Mouse (Mus musculus) stomach, embryonic 16.5 days (tissue): ENCODE data around the gene Gm13691. TPM values are rescaled to one million over a fixed set of nuclear protein-coding genes. Genes with fewer than 3 reads are reported as not detected.
"Not testable (repeated sequence)": the region's sequence is repeated elsewhere in the genome, so short reads cannot be mapped to it uniquely, and the experiment has no call there.

Source experiments
- ATAC-seq: fragments of 200-750 bp; cut with Nextera tagmentation; 2 replicates; pipeline ENCODE4 v1.8.0; 2017; ENCODE audit warnings: moderate number of reproducible peaks, moderate TSS enrichment; ENCODE audit not compliant: insufficient read depth, low FRiP score
- H3K27ac ChIP-seq: fragments of 300-500 bp; sonication (generic); 2 replicates; pipeline ENCODE4 v1.5.1; 2014; ENCODE audit warnings: low read length
- H3K27me3 ChIP-seq: fragments of 300-500 bp; sonication (generic); 2 replicates; pipeline ENCODE4 v1.6.1; 2014; ENCODE audit warnings: low read length, control low read depth, mixed read lengths; ENCODE audit not compliant: control insufficient read depth, insufficient read depth
- H3K36me3 ChIP-seq: fragments of 300-500 bp; sonication (generic); 2 replicates; pipeline ENCODE4 v1.6.1; 2014; ENCODE audit warnings: low read length; ENCODE audit not compliant: control insufficient read depth, insufficient read depth
- H3K4me1 ChIP-seq: fragments of 300-500 bp; sonication (generic); 2 replicates; pipeline ENCODE4 v1.6.1; 2014; ENCODE audit warnings: low read length, control low read depth, mixed read lengths; ENCODE audit not compliant: control insufficient read depth, insufficient read depth
- H3K4me2 ChIP-seq: fragments of 300-500 bp; sonication (generic); 2 replicates; pipeline ENCODE4 v1.6.1; 2014; ENCODE audit warnings: low read depth, low read length, mixed read lengths
- H3K4me3 ChIP-seq: fragments of 300-500 bp; sonication (generic); replicated peaks from 2 replicates; pipeline ENCODE4 v1.5.1; 2014; ENCODE audit warnings: mild to moderate bottlenecking, low read length
- H3K9ac ChIP-seq: fragments of 300-500 bp; sonication (generic); 2 replicates; pipeline ENCODE4 v1.6.1; 2014; ENCODE audit warnings: low read length
- H3K9me3 ChIP-seq: fragments of 300-500 bp; sonication (generic); replicated peaks from 2 replicates; pipeline ENCODE4 v1.6.1; 2016; ENCODE audit warnings: low read length, control low read depth; ENCODE audit not compliant: control insufficient read depth
- WGBS: fragments of 180-500 bp; shearing (Covaris S2); extraction: QIAGEN DNeasy Blood & Tissue Kit; methylation state at CpG from one replicate; pipeline ENCODE4 v1.1.7; 2014; 5-methylcytosine and 5-hydroxymethylcytosine counted together
- polyA plus RNA-seq: library from polyadenylated mRNA; unstranded; fragments of >200 nt; fragmentation: Nextera tagmentation; extraction: Ambion mirVana; gene quantifications from 2 replicates; pipeline ENCODE4 v1.2.1, GENCODE M21; 2015

Gm13691 gene
- polyA plus RNA-seq, 1 experiment from 2014 or later: not detected

- not testable (repeated sequence) for H3K36me3 ChIP-seq
Observed at GRCm38 (mm10) chr2:83984443-83984842, 5.9 kb upstream of the Gm13691 start, which contains the start of gene Gm13697. Gene Gm13697, plus strand, starts transcription at chr2:83984743.

GRCm38 (mm10) chr2:83993639-83994255 is 3.4 kb downstream of the Gm13691 start:
- H3K27ac ChIP-seq, H3K27me3 ChIP-seq, H3K9ac ChIP-seq, H3K36me3 ChIP-seq, H3K9me3 ChIP-seq, H3K4me1 ChIP-seq, ATAC-seq, H3K4me3 ChIP-seq: not testable (repeated sequence)
- peak overlapping the region; percentile 29; the same call in 1 of the 2 replicates for H3K4me2 ChIP-seq
- 34% methylated on average over 7 of the region's 9 CpGs for WGBS

More at GRCm38 (mm10) chr2:83984443-83984842, 5.9 kb upstream of the Gm13691 start, which contains the start of gene Gm13697:
- not testable (repeated sequence) for H3K4me3 ChIP-seq, ATAC-seq, H3K27me3 ChIP-seq, H3K9ac ChIP-seq, H3K9me3 ChIP-seq, H3K4me1 ChIP-seq, H3K4me2 ChIP-seq, H3K27ac ChIP-seq
- WGBS: no CpG with 5 or more reads among the region's 6 CpGs

GRCm38 (mm10) chr2:83994526-83994925 is 4.2 kb downstream of the Gm13691 start:
- not testable (repeated sequence) for H3K4me1 ChIP-seq, H3K9me3 ChIP-seq, H3K27me3 ChIP-seq, H3K27ac ChIP-seq, H3K4me3 ChIP-seq, H3K36me3 ChIP-seq, H3K9ac ChIP-seq, ATAC-seq, H3K4me2 ChIP-seq
- no CpG with 5 or more reads among the region's 3 CpGs for WGBS

- H3K36me3 ChIP-seq: no peaks in the 10 kb centered on the region
- 33% methylated on average over 1 of the region's 1 CpGs for WGBS
- no peak for ATAC-seq
- no peaks in the 10 kb centered on the region for H3K4me1 ChIP-seq
- no peak overlapping the region for H3K9ac ChIP-seq
- no peak overlapping the region for H3K4me2 ChIP-seq
- H3K4me3 ChIP-seq: no peak overlapping the region
- no peaks in the 10 kb centered on the region for H3K27me3 ChIP-seq
- H3K9me3 ChIP-seq: no peaks in the 10 kb centered on the region
- no peak overlapping the region for H3K27ac ChIP-seq
Observed at GRCm38 (mm10) chr2:84008913-84009312, 18.6 kb downstream of the Gm13691 start.

- no peaks in the 10 kb centered on the region for H3K36me3 ChIP-seq
- H3K4me2 ChIP-seq: no peak overlapping the region
- H3K4me1 ChIP-seq: no peaks in the 10 kb centered on the region
- no peaks in the 10 kb centered on the region for H3K9me3 ChIP-seq
- no peak overlapping the region for H3K4me3 ChIP-seq
- H3K27me3 ChIP-seq: no peaks in the 10 kb centered on the region
- ATAC-seq: no peak
- WGBS: 57% methylated on average over 3 of the region's 3 CpGs
- no peak overlapping the region for H3K9ac ChIP-seq
- H3K27ac ChIP-seq: no peak overlapping the region
Observed at GRCm38 (mm10) chr2:84009818-84010217, 19.5 kb downstream of the Gm13691 start.

- Histone ChIP-seq H3K9me3 (no peaks in the 10 kb centered on the region), H3K27me3 (no peaks in the 10 kb centered on the region), H3K36me3 (no peaks in the 10 kb centered on the region), H3K4me3 (no peak overlapping the region), H3K9ac (no peak overlapping the region), H3K27ac (no peak overlapping the region), H3K4me1 (no peaks in the 10 kb centered on the region), H3K4me2 (no peak overlapping the region)
- ATAC-seq: no peak
- 52% methylated on average over 6 of the region's 6 CpGs for WGBS
Observed at GRCm38 (mm10) chr2:84014572-84014971, 24.2 kb downstream of the Gm13691 start.

GRCm38 (mm10) chr2:84016291-84016690 is 25.9 kb downstream of the Gm13691 start:
- not testable (repeated sequence) for H3K27me3 ChIP-seq, ATAC-seq, H3K9me3 ChIP-seq, H3K36me3 ChIP-seq, H3K4me3 ChIP-seq, H3K9ac ChIP-seq, H3K4me2 ChIP-seq, H3K27ac ChIP-seq, H3K4me1 ChIP-seq
- 84% methylated on average over 5 of the region's 5 CpGs for WGBS

- WGBS: 45% methylated on average over 3 of the region's 3 CpGs
- Histone ChIP-seq H3K4me2 (no peak overlapping the region), H3K27ac (no peak overlapping the region), H3K4me3 (no peak overlapping the region), H3K36me3 (no peaks in the 10 kb centered on the region), H3K4me1 (no peaks in the 10 kb centered on the region), H3K9ac (no peak overlapping the region), H3K9me3 (no peaks in the 10 kb centered on the region), H3K27me3 (no peaks in the 10 kb centered on the region)
- no peak for ATAC-seq
Observed at GRCm38 (mm10) chr2:84018330-84018729, 28.0 kb downstream of the Gm13691 start.

- no peak overlapping the region for H3K4me3 ChIP-seq
- H3K27ac ChIP-seq: no peak overlapping the region
- no peaks in the 10 kb centered on the region for H3K36me3 ChIP-seq
- no peak overlapping the region for H3K4me2 ChIP-seq
- ATAC-seq: 0 out of 2 replicates have a peak, but pooled peaks have one; percentile 33
- H3K9ac ChIP-seq: no peak overlapping the region
- WGBS: 64% methylated on average over 8 of the region's 8 CpGs
- H3K27me3 ChIP-seq: no peaks in the 10 kb centered on the region
- H3K9me3 ChIP-seq: no peaks in the 10 kb centered on the region
- H3K4me1 ChIP-seq: no peaks in the 10 kb centered on the region
Observed at GRCm38 (mm10) chr2:84019519-84020305, 29.4 kb downstream of the Gm13691 start.
